Mouse (Mus musculus) small intestine, adult 2 months (tissue): Measurements from ENCODE around the gene Ush2a.

Experiments used
- CTCF ChIP-seq: fragments of 200-500 bp; IDR thresholded peaks from 2 replicates; pipeline ENCODE4 v1.5.1; 2012; ENCODE audit warnings: low read depth, mild to moderate bottlenecking, control low read depth, inconsistent platforms, low read length, moderate library complexity, mixed read lengths; ENCODE audit not compliant: insufficient replicate concordance, insufficient read length; ENCODE audit errors: extremely low read depth
- POLR2A ChIP-seq: fragments of 200-500 bp; IDR thresholded peaks from 2 replicates; pipeline ENCODE4 v1.6.1; 2012; ENCODE audit warnings: low read depth, mild to moderate bottlenecking, control low read depth, inconsistent platforms, low read length, moderate library complexity

- TF ChIP-seq POLR2A (no peak), CTCF (no peak)
Observed at GRCm38 (mm10) chr1:188410547-188410946, 148.7 kb downstream of the Ush2a start.
